Mouse (Mus musculus): ENCODE measurements around the gene Tmem238. TPM values are rescaled to one million over a fixed set of nuclear protein-coding genes. Genes with fewer than 3 reads are reported as not detected.

Gene Tmem238
- 10 to 100 TPM in 1 of 2 experiments, 1 to 10 TPM in 1; 9.5 to 53.2 TPM for polyA plus RNA-seq (2012; fragmentation: generic; extraction: Trizol)

DNA sequence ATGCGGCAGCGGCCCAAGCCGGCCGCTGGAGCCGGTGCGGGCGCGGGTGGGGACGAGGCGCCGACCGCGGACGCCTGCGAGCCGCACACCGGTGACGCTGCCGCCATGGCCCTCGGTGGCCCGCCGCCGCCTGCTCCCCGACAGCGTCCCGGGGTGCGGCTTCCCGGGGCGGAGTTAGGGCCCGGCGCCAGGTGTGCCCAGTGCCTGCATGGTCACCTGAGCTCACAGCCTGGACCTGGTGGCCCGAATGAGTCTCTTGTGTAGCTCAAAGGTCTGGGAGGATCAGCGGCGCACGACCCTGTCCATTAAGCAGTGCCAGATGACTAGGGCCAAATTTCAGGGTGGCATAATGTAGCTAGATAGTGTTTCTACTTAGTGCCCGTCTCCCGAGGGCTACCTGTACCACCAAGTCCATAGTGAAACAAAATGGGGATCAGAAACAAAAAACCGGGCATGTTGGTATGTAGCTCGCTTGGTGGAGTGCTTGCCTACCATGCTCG is at the start of gene Tmem238:
Gene Tmem238, minus strand, starts transcription at position 221 of the 500 bp plus-strand sequence.

DNA sequence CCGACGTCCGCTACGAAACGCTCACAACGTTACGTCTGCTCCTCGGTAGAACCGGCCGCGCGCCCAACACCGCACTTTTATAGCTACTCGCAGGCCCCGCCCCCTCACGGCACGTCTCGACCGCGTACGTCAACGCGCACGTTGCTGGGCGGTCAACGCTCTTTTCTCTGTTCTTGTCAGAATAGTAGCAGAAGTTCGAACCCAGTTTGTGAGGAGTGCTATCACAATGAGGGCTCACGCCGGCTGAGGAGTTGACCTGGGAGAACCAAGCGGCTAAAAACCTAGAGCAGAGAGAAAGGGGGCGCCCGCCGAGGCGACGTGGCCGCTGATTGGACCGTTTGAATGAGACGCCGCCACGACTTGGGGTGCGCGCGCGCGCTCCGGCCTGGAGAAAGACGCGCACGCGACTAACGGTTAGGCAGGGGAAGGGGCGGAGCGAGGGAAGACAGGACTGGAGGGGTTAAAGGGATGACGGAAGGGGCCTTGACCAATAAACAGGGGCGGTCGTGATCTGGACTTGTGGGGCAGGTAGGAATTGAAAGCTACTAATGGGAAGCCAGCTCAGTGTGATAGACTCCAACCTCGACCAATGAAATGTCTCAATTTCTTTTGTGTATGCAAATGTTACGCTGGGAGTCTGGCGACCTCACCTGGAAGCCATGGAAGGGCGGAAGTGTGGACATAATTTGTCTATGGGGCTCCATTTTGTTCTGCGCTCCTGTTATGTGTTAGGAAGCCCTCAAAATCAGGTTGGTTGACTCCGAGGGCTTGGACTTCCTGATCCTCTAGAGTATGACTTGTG is 23.0 kb upstream of the Tmem238 start, which contains the start of gene Ube2s:
Gene Ube2s, minus strand, starts transcription at position 288 of the 802 bp plus-strand sequence.

DNA sequence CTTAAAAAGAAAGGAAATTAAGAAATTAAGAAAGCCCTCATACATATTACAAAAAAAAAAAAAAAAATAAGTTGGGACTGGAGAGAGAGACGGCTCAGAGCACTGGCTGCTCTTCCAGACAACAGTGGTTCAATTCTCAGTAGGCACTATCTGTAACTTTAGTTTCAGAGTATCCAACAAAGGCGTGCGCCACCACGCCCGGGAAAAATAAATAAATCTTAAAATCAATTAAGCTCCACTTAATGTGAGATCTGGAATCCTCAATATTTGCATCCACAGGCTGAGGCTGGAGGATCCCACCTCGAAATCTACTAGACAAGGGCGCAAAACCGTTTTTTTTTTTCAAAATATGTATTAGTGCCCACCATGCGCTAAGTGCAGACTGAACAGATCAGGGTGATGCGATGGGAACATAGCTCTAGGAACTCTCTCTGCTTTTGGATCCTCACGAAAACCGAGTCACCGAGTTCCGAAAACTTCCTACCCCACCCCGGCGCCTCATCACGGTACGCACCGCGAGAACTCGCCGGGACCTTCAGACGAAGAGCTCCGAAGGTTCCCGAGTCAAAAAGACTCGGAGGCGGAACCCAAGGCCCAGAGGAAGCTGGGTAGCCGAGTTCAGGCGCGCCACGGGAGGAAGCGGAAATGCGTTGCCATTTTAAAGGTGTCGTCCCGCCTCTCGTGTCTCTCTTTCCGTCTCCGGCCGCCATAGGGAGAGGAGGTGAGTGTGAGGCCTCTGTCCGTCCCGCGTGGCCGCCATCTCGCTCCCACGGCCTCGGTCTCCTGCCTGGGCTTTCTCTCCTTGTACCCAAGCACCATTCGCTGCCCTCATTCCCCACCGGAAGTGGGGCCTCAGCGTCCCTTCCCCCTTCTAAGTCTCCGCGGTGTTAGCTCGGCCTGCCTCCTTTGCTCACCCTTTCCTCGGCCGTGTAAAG is 3.1 kb upstream of the Tmem238 start, which contains the start of gene Rpl28:
Gene Rpl28, plus strand, starts transcription at position 597 of the 935 bp plus-strand sequence.

DNA sequence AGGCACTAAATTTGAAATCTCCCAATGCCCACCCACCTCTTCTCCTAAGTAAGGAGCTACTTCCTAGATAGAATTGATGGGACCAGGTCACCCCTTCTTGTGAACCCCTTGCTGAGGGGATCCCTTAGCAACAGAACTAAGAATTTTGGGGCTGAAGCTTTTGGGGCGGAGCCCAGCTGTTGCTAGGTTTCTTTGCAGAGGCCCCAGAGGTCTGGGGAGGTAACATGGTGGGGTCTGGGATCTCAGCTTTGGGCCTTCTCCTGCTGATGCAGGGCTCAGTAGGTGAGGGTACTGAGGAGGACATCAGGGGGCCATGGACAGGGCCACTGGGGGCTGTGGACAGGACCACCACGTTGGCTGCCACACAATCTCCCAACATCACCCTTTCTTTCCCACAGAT is 6.7 kb downstream of the Tmem238 start, which contains the start of the genes Il11 and Tmem190:
Gene Il11, minus strand, starts transcription at position 101 of the 400 bp plus-strand sequence.
Gene Tmem190, plus strand, starts transcription at position 179 of the 400 bp plus-strand sequence.

DNA sequence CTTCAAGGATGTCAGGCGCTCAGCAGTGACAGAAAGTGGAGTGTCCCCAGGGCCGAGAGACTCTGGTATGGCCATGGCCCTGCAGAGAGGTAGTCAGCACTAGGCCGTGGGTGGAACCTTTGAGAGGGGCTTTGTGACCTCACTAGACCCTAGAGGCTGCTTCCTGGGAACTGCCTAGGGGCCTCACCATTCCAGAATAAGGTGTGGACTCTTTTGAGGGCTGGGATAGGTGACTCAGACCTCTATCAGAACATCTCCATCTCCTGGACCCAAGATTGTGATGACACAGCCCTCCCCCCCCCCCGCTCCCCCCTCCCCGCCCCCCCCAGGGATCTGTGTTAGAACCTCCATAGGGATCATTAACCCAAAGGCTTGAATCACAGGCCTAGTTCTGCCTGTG is 18.3 kb downstream of the Tmem238 start, which contains the start of gene Fam71e2:
Gene Fam71e2, minus strand, starts transcription at position 101 of the 400 bp plus-strand sequence.

DNA sequence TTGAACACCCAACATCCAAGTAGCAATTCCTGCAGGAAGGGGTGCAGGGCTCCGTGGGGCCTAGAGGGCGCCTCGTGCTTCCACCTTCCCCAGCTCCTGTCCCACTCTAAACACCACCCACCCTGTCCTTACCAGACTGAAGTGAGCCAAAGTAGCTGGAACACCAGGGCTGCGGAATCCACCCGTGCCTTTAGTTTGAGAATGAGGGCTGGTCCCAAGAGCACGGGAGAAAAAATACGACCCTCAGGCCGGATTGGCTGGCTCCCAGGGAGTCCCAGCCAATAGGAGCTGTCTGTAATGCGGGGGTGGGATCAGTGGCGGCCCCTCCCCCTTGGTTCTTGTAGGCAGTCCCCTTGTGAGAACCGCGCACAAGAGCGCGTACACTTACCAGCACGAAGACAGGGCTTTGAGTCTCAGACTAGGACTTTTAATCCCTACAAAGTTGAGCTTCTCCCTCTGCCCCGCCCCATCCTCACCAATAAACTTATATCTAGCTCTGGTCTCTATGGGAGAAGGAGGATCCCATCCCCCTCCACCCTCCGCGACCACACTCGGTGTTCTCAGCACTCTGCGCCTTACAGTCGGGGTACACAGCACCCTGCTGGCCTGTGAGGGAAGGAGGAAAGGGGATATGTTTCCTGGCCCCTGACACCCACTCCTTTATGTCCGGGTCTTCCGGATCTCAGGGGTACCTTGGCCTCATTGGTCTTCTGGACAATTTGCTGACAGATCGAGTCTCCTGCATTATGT is 36.5 kb downstream of the Tmem238 start, which contains the start of gene Cox6b2:
Gene Cox6b2, minus strand, starts transcription at position 274 of the 750 bp plus-strand sequence.

DNA sequence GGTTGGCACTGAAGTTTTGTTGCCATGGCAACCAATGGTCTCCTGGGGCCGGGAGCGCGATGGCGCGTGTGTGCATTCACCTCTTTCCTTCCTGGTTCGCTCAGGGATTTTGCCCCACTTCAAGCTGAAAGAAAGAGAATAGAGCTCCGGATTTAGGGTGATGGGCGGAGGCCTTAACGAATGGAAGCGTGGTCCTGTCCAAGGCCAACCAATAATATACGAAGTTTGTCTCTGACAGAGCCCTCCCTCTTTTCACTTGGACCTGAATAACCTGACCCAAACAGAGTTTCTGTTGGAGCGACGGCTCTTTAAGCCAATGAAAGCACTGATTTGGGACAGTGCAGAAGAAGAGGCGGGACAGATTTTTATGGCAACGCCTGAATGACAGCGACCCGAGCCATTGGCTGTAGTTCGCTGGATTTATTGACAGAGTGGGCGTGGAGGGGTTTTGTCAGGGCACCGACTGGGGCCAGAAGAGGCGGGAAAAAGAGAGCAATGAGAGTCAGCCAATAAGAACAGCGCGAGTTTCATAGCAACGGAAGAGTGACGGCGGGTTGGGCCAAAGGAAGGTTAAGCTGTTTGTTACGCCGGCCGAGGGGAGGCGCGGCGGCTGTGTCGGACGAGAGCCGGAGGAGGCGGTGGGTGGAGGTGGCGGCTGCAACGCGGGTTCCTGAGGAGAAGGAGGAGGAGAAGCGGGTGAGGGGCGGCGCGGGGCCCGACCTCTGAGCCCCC is 49.7 kb downstream of the Tmem238 start, which contains the start of gene Kmt5c:
Gene Kmt5c, plus strand, starts transcription at position 572 of the 732 bp plus-strand sequence.

Other genes with a start within 250 kb of the Tmem238 start
- gene Syt5, start 242.1 kb downstream of the Tmem238 start, polyA plus RNA-seq (2012; fragmentation: generic; extraction: Trizol), result under 1 TPM in 1 of 2 experiments, not detected in 1; 0.04 TPM
- gene Ptprh, start 185.6 kb downstream of the Tmem238 start, polyA plus RNA-seq (2012; fragmentation: generic; extraction: Trizol), result not detected
- 1 to 10 TPM; 1.9 to 4.9 TPM for gene Tmem86b, start 158.2 kb downstream of the Tmem238 start, polyA plus RNA-seq (2012; fragmentation: generic; extraction: Trizol)
- 10 to 100 TPM; 24.9 to 47.9 TPM for gene Ppp6r1, start 130.6 kb downstream of the Tmem238 start, polyA plus RNA-seq (2012; fragmentation: generic; extraction: Trizol)
- 100 to 1,000 TPM in 1 of 2 experiments, 10 to 100 TPM in 1; 56.4 to 125 TPM for gene Hspbp1, start 104.6 kb downstream of the Tmem238 start, polyA plus RNA-seq (2012; fragmentation: generic; extraction: Trizol)
- gene Brsk1, start 99.1 kb downstream of the Tmem238 start, polyA plus RNA-seq (2012; fragmentation: generic; extraction: Trizol), result 10 to 100 TPM in 1 of 2 experiments, 1 to 10 TPM in 1; 3.8 to 11.2 TPM
- gene Tmem150b, start 64.4 kb downstream of the Tmem238 start, polyA plus RNA-seq (2012; fragmentation: generic; extraction: Trizol), result under 1 TPM; 0.02 to 0.27 TPM
- gene Kmt5c, start 49.5 kb downstream of the Tmem238 start, polyA plus RNA-seq (2012; fragmentation: generic; extraction: Trizol), result 10 to 100 TPM in 1 of 2 experiments, 1 to 10 TPM in 1; 6.4 to 30.2 TPM
- gene Cox6b2, start 36.6 kb downstream of the Tmem238 start, polyA plus RNA-seq (2012; fragmentation: generic; extraction: Trizol), result under 1 TPM; 0.08 to 0.26 TPM
- gene Fam71e2, start 18.4 kb downstream of the Tmem238 start, polyA plus RNA-seq (2012; fragmentation: generic; extraction: Trizol), result not detected
- under 1 TPM; 0.66 to 0.91 TPM for gene Il11, start 6.8 kb downstream of the Tmem238 start, polyA plus RNA-seq (2012; fragmentation: generic; extraction: Trizol)
- 1 to 10 TPM in 1 of 2 experiments, under 1 TPM in 1; 0.61 to 1.1 TPM for gene Tmem190, start 6.7 kb downstream of the Tmem238 start, polyA plus RNA-seq (2012; fragmentation: generic; extraction: Trizol)
- over 10,000 TPM in 1 of 2 experiments, 1,000 to 10,000 TPM in 1; 4,560 to 11,128 TPM for gene Rpl28, start 3.2 kb upstream of the Tmem238 start, polyA plus RNA-seq (2012; fragmentation: generic; extraction: Trizol)
- 100 to 1,000 TPM; 315 to 381 TPM for gene Ube2s, start 22.9 kb upstream of the Tmem238 start, polyA plus RNA-seq (2012; fragmentation: generic; extraction: Trizol)
- gene Shisa7, start 55.0 kb upstream of the Tmem238 start, polyA plus RNA-seq (2012; fragmentation: generic; extraction: Trizol), result not detected
- gene Isoc2b, start 80.6 kb upstream of the Tmem238 start, polyA plus RNA-seq (2012; fragmentation: generic; extraction: Trizol), result under 1 TPM; 0.18 to 0.59 TPM
- gene Isoc2a, start 87.5 kb upstream of the Tmem238 start, polyA plus RNA-seq (2012; fragmentation: generic; extraction: Trizol), result 1 to 10 TPM; 1.5 to 3.4 TPM
- gene Gm36210, start 116.9 kb upstream of the Tmem238 start, polyA plus RNA-seq (2012; fragmentation: generic; extraction: Trizol), result under 1 TPM in 1 of 2 experiments, not detected in 1; 0.19 TPM
- gene Zfp628, start 125.6 kb upstream of the Tmem238 start, polyA plus RNA-seq (2012; fragmentation: generic; extraction: Trizol), result 10 to 100 TPM in 1 of 2 experiments, 1 to 10 TPM in 1; 8.1 to 11.7 TPM
- gene Nat14, start 132.4 kb upstream of the Tmem238 start, polyA plus RNA-seq (2012; fragmentation: generic; extraction: Trizol), result 1 to 10 TPM in 1 of 2 experiments, under 1 TPM in 1; 0.78 to 6.7 TPM
- gene Ssc5d, start 136.1 kb upstream of the Tmem238 start, polyA plus RNA-seq (2012; fragmentation: generic; extraction: Trizol), result 10 to 100 TPM in 1 of 2 experiments, 1 to 10 TPM in 1; 4.7 to 87.9 TPM
- under 1 TPM; 0.01 to 0.13 TPM for gene Sbk2, start 174.8 kb upstream of the Tmem238 start, polyA plus RNA-seq (2012; fragmentation: generic; extraction: Trizol)
- gene Sbk3, start 181.5 kb upstream of the Tmem238 start, polyA plus RNA-seq (2012; fragmentation: generic; extraction: Trizol), result under 1 TPM; 0.01 to 0.13 TPM
- gene Zfp579, start 206.5 kb upstream of the Tmem238 start, polyA plus RNA-seq (2012; fragmentation: generic; extraction: Trizol), result 10 to 100 TPM in 1 of 2 experiments, 1 to 10 TPM in 1; 7.9 to 20.1 TPM
- gene Zfp524, start 224.8 kb upstream of the Tmem238 start, polyA plus RNA-seq (2012; fragmentation: generic; extraction: Trizol), result 10 to 100 TPM; 24.7 to 30.2 TPM
- gene Fiz1, start 225.0 kb upstream of the Tmem238 start, polyA plus RNA-seq (2012; fragmentation: generic; extraction: Trizol), result 10 to 100 TPM; 22.6 to 29.6 TPM
- under 1 TPM; 0.14 to 0.17 TPM for gene Gm44973, start 225.8 kb upstream of the Tmem238 start, polyA plus RNA-seq (2012; fragmentation: generic; extraction: Trizol)
- gene Zfp865, start 230.7 kb upstream of the Tmem238 start, polyA plus RNA-seq (2012; fragmentation: generic; extraction: Trizol), result 10 to 100 TPM in 1 of 2 experiments, 1 to 10 TPM in 1; 6.3 to 24.5 TPM
- gene Ccdc106, start 230.9 kb upstream of the Tmem238 start, polyA plus RNA-seq (2012; fragmentation: generic; extraction: Trizol), result under 1 TPM; 0.12 to 0.55 TPM
- gene 4632433K11Rik, start 244.5 kb upstream of the Tmem238 start, polyA plus RNA-seq (2012; fragmentation: generic; extraction: Trizol), result not detected
- gene Zfp784, start 248.8 kb upstream of the Tmem238 start, polyA plus RNA-seq (2012; fragmentation: generic; extraction: Trizol), result 1 to 10 TPM; 1.7 to 8.9 TPM